Mouse (Mus musculus) heart, embryonic 13.5 days (tissue): ENCODE results near the gene Dedd2. TPM values are rescaled to one million over a fixed set of nuclear protein-coding genes. Genes with fewer than 3 reads are reported as not detected.
A peak's percentile ranks its signal among the peaks of the same experiment; 100 is the strongest.
"Not testable (repeated sequence)": the region's sequence is repeated elsewhere in the genome, so short reads cannot be mapped to it uniquely, and the experiment has no call there.

ENCODE experiments used
- ATAC-seq: fragments of 200-750 bp; cut with Nextera tagmentation; 2 replicates; pipeline ENCODE4 v1.8.0; 2017; ENCODE audit warnings: moderate TSS enrichment; ENCODE audit not compliant: insufficient number of reproducible peaks, low FRiP score, low TSS enrichment; ENCODE audit errors: extremely low read depth
- H3K27ac ChIP-seq: fragments of 300-500 bp; sonication (generic); replicated peaks from 2 replicates; pipeline ENCODE4 v1.5.1; 2015; ENCODE audit warnings: moderate library complexity, mild to moderate bottlenecking, inconsistent platforms
- H3K27me3 ChIP-seq: fragments of 300-500 bp; sonication (generic); replicated peaks from 2 replicates; pipeline ENCODE4 v1.6.1; 2015; ENCODE audit warnings: mild to moderate bottlenecking, inconsistent platforms
- H3K36me3 ChIP-seq: fragments of 300-500 bp; sonication (generic); 2 replicates; pipeline ENCODE4 v1.6.1; 2015; ENCODE audit warnings: mild to moderate bottlenecking, inconsistent platforms
- H3K4me1 ChIP-seq: fragments of 300-500 bp; sonication (generic); 2 replicates; pipeline ENCODE4 v1.6.1; 2015; ENCODE audit warnings: inconsistent platforms
- H3K4me2 ChIP-seq: fragments of 300-500 bp; sonication (generic); 2 replicates; pipeline ENCODE4 v1.6.1; 2015; ENCODE audit warnings: inconsistent platforms, mild to moderate bottlenecking, moderate library complexity
- H3K4me3 ChIP-seq: fragments of 300-500 bp; sonication (generic); 2 replicates; pipeline ENCODE4 v1.5.1; 2015; ENCODE audit warnings: moderate library complexity, mild to moderate bottlenecking, inconsistent platforms
- H3K9ac ChIP-seq: fragments of 300-500 bp; sonication (generic); 2 replicates; pipeline ENCODE4 v1.6.1; 2015; ENCODE audit warnings: inconsistent platforms, mild to moderate bottlenecking, moderate library complexity
- H3K9me3 ChIP-seq: fragments of 300-500 bp; sonication (generic); 2 replicates; pipeline ENCODE4 v1.6.1; 2016; ENCODE audit warnings: inconsistent platforms
- WGBS: fragments of 180-500 bp; shearing (Covaris S2); methylation state at CpG from one replicate; pipeline ENCODE4 v1.1.7; 2015; ENCODE audit warnings: mixed read lengths; 5-methylcytosine and 5-hydroxymethylcytosine counted together
- polyA plus RNA-seq: library from polyadenylated mRNA; unstranded; fragments of >200 nt; fragmentation: Nextera tagmentation; extraction: Ambion mirVana; gene quantifications from 2 replicates; pipeline ENCODE4 v1.2.1, GENCODE M21; 2015

Dedd2 gene
- 5.3 and 6.6 TPM in 2 replicates for polyA plus RNA-seq

- Histone ChIP-seq H3K27ac (peak within 1 kb of the TSS; percentile 88), H3K4me2 (peak within 1 kb of the TSS; percentile 81), H3K9me3 (no peaks in the 10 kb centered on the region), H3K27me3 (no peaks in the 10 kb centered on the region), H3K4me3 (peak within 1 kb of the TSS; percentile 83), H3K4me1 (peaks cover 27% of the 10 kb centered on the region), H3K36me3 (peaks cover 27% of the 10 kb centered on the region), H3K9ac (peak within 1 kb of the TSS; percentile 91)
- no peak for ATAC-seq
- 4% methylated on average over 20 of the region's 20 CpGs for WGBS
Observed at GRCm38 (mm10) chr7:25220457-25221101, at the start of gene Dedd2. Dedd2 (minus strand) TSS chr7:25220615.

- H3K9ac ChIP-seq, result peak overlapping the region; percentile 97
- peak overlapping the region; percentile 88 for H3K4me2 ChIP-seq
- H3K4me1 ChIP-seq, result peaks cover 59% of the 10 kb centered on the region
- H3K27ac ChIP-seq, result peak overlapping the region; percentile 88
- peak overlapping the region; percentile 85 for H3K4me3 ChIP-seq
- H3K36me3 ChIP-seq, result peaks cover 39% of the 10 kb centered on the region
- 83% methylated on average over 8 of the region's 8 CpGs for WGBS
- ATAC-seq, result no peak
- no peaks in the 10 kb centered on the region for H3K27me3 ChIP-seq
- H3K9me3 ChIP-seq, result no peaks in the 10 kb centered on the region
Observed at GRCm38 (mm10) chr7:25269545-25270271, 49.3 kb upstream of the Dedd2 start.

GRCm38 (mm10) chr7:25269029-25269428 lies 48.6 kb upstream of the Dedd2 start:
- Histone ChIP-seq H3K9ac (peak overlapping the region; percentile 97), H3K27me3 (no peaks in the 10 kb centered on the region), H3K4me2 (peak overlapping the region; percentile 88), H3K4me1 (peaks cover 58% of the 10 kb centered on the region), H3K9me3 (no peaks in the 10 kb centered on the region), H3K36me3 (peaks cover 36% of the 10 kb centered on the region), H3K4me3 (peak overlapping the region; percentile 85), H3K27ac (peak overlapping the region; percentile 88)
- 28% methylated on average over 4 of the region's 4 CpGs for WGBS
- ATAC-seq, result no peak

GRCm38 (mm10) chr7:25268588-25268987 lies 48.2 kb upstream of the Dedd2 start:
- Histone ChIP-seq H3K36me3 (peaks cover 32% of the 10 kb centered on the region), H3K4me2 (peak overlapping the region; percentile 88), H3K9ac (peak overlapping the region; percentile 97), H3K27me3 (no peaks in the 10 kb centered on the region), H3K4me1 (peaks cover 54% of the 10 kb centered on the region), H3K4me3 (peak overlapping the region; percentile 85), H3K9me3 (no peaks in the 10 kb centered on the region), H3K27ac (peak overlapping the region; percentile 88)
- no peak for ATAC-seq
- WGBS, result 5% methylated on average over 7 of the region's 7 CpGs

GRCm38 (mm10) chr7:25267751-25268463 lies 47.5 kb upstream of the Dedd2 start:
- under 1% methylated on average over 33 of the region's 33 CpGs for whole genome bisulfite sequencing
- ATAC-seq, result peak; percentile 91
- peak overlapping the region; percentile 88 for H3K4me2 ChIP-seq

GRCm38 (mm10) chr7:25267301-25267750 lies 46.9 kb upstream of the Dedd2 start, which contains the start of gene Cic:
Cic (plus strand) TSS chr7:25267704.
- no peaks in the 10 kb centered on the region for H3K27me3 ChIP-seq
- H3K9me3 ChIP-seq, result no peaks in the 10 kb centered on the region
- peak within 1 kb of the TSS; percentile 85 for H3K4me3 ChIP-seq
- peak within 1 kb of the TSS; percentile 88 for H3K4me2 ChIP-seq
- peak; percentile 81 for ATAC-seq
- peak within 1 kb of the TSS; percentile 97 for H3K9ac ChIP-seq
- H3K4me1 ChIP-seq, result peaks cover 42% of the 10 kb centered on the region
- WGBS, result under 1% methylated on average over 29 of the region's 29 CpGs
- H3K27ac ChIP-seq, result peak within 1 kb of the TSS; percentile 93
- H3K36me3 ChIP-seq, result peaks cover 20% of the 10 kb centered on the region

More at GRCm38 (mm10) chr7:25267751-25268463, 47.5 kb upstream of the Dedd2 start:
- peaks cover 25% of the 10 kb centered on the region for H3K36me3 ChIP-seq
- peaks cover 47% of the 10 kb centered on the region for H3K4me1 ChIP-seq
- peak overlapping the region; percentile 85 for H3K4me3 ChIP-seq
- no peaks in the 10 kb centered on the region for H3K27me3 ChIP-seq
- peak overlapping the region; percentile 93 for H3K27ac ChIP-seq
- H3K9me3 ChIP-seq, result no peaks in the 10 kb centered on the region
- H3K9ac ChIP-seq, result peak overlapping the region; percentile 97

- H3K27ac ChIP-seq, result no peak overlapping the region
- 79% methylated on average over 8 of the region's 8 CpGs for WGBS
- H3K36me3 ChIP-seq, result peaks cover 10% of the 10 kb centered on the region
- no peaks in the 10 kb centered on the region for H3K27me3 ChIP-seq
- peak overlapping the region; percentile 85; the same call in 1 of the 2 replicates for H3K9ac ChIP-seq
- H3K4me3 ChIP-seq, result no peak overlapping the region
- H3K4me1 ChIP-seq, result peaks cover 37% of the 10 kb centered on the region
- no peak for ATAC-seq
- peak overlapping the region; percentile 74 for H3K4me2 ChIP-seq
- no peaks in the 10 kb centered on the region for H3K9me3 ChIP-seq
Observed at GRCm38 (mm10) chr7:25266180-25266962, 46.0 kb upstream of the Dedd2 start.

GRCm38 (mm10) chr7:25265743-25266142 lies 45.3 kb upstream of the Dedd2 start:
- 67% methylated on average over 5 of the region's 5 CpGs for WGBS
- H3K4me1 ChIP-seq, result peaks cover 37% of the 10 kb centered on the region
- H3K27ac ChIP-seq, ATAC-seq, H3K27me3 ChIP-seq, H3K36me3 ChIP-seq, H3K4me2 ChIP-seq, H3K9ac ChIP-seq, H3K9me3 ChIP-seq, H3K4me3 ChIP-seq: not testable (repeated sequence)

- Histone ChIP-seq H3K4me2 (no peak overlapping the region), H3K36me3 (no peaks in the 10 kb centered on the region), H3K4me1 (peaks cover 21% of the 10 kb centered on the region), H3K27ac (no peak overlapping the region), H3K4me3 (no peak overlapping the region), H3K27me3 (no peaks in the 10 kb centered on the region), H3K9me3 (no peaks in the 10 kb centered on the region), H3K9ac (peak overlapping the region; percentile 7; the same call in 1 of the 2 replicates)
- WGBS, result 36% methylated on average over 17 of the region's 17 CpGs
- ATAC-seq, result no peak
Observed at GRCm38 (mm10) chr7:25263968-25264870, 43.8 kb upstream of the Dedd2 start.

GRCm38 (mm10) chr7:25261896-25262295 lies 41.5 kb upstream of the Dedd2 start:
- Histone ChIP-seq H3K27ac (no peak overlapping the region), H3K9me3 (no peaks in the 10 kb centered on the region), H3K4me1 (peaks cover 13% of the 10 kb centered on the region), H3K36me3 (no peaks in the 10 kb centered on the region), H3K4me2 (no peak overlapping the region), H3K9ac (no peak overlapping the region), H3K27me3 (no peaks in the 10 kb centered on the region), H3K4me3 (no peak overlapping the region)
- no peak for ATAC-seq
- 80% methylated on average over 1 of the region's 1 CpGs for WGBS
